Mouse (Mus musculus) embryonic facial prominence, embryonic 12.5 days (tissue): Measurements from ENCODE around the gene Rfc4. TPM values are rescaled to one million over a fixed set of nuclear protein-coding genes. Genes with fewer than 3 reads are reported as not detected.
"Not testable (repeated sequence)": the region's sequence is repeated elsewhere in the genome, so short reads cannot be mapped to it uniquely, and the experiment has no call there.

ENCODE experiments used
- ATAC-seq: fragments of 200-750 bp; cut with Nextera tagmentation; 2 replicates; pipeline ENCODE4 v1.8.0; 2017; ENCODE audit not compliant: insufficient number of reproducible peaks, insufficient read depth, low FRiP score, low TSS enrichment
- H3K27ac ChIP-seq: fragments of 300-500 bp; sonication (generic); 2 replicates; pipeline ENCODE4 v1.5.1; 2016; ENCODE audit warnings: mild to moderate bottlenecking
- H3K27me3 ChIP-seq: fragments of 300-500 bp; sonication (generic); 2 replicates; pipeline ENCODE4 v1.6.1; 2016; ENCODE audit warnings: mild to moderate bottlenecking, moderate library complexity
- H3K36me3 ChIP-seq: fragments of 300-500 bp; sonication (generic); 2 replicates; pipeline ENCODE4 v1.6.1; 2016; ENCODE audit warnings: mild to moderate bottlenecking
- H3K4me1 ChIP-seq: fragments of 300-500 bp; sonication (generic); 2 replicates; pipeline ENCODE4 v1.6.1; 2016
- H3K4me2 ChIP-seq: fragments of 300-500 bp; sonication (generic); replicated peaks from 2 replicates; pipeline ENCODE4 v1.6.1; 2016; ENCODE audit warnings: mild to moderate bottlenecking, moderate library complexity
- H3K4me3 ChIP-seq: fragments of 300-500 bp; sonication (generic); 2 replicates; pipeline ENCODE4 v1.5.1; 2016; ENCODE audit warnings: mild to moderate bottlenecking
- H3K9ac ChIP-seq: fragments of 300-500 bp; sonication (generic); 2 replicates; pipeline ENCODE4 v1.6.1; 2016; ENCODE audit warnings: mild to moderate bottlenecking, moderate library complexity
- H3K9me3 ChIP-seq: fragments of 300-500 bp; sonication (generic); 2 replicates; pipeline ENCODE4 v1.6.1; 2016; ENCODE audit warnings: mild to moderate bottlenecking, moderate library complexity
- WGBS: fragments of 180-500 bp; shearing (Covaris S2); methylation state at CpG from one replicate; pipeline ENCODE4 v1.1.7; 2016; 5-methylcytosine and 5-hydroxymethylcytosine counted together
- polyA plus RNA-seq: library from polyadenylated mRNA; unstranded; fragments of >200 nt; fragmentation: Nextera tagmentation; extraction: Ambion mirVana; gene quantifications from 2 replicates; pipeline ENCODE4 v1.2.1, GENCODE M21; 2016

The Rfc4 gene
- polyA plus RNA-seq, 1 experiment from 2014 or later = 139 TPM

GRCm38 (mm10) chr16:23099632-23100031 is 27.9 kb downstream of the Rfc4 start:
- 4% methylated on average over 12 of the region's 12 CpGs for WGBS
- Histone ChIP-seq H3K4me1 (peaks cover 12% of the 10 kb centered on the region), H3K36me3 (no peaks in the 10 kb centered on the region), H3K27ac (no peak overlapping the region), H3K9me3 (no peaks in the 10 kb centered on the region), H3K9ac (peak overlapping the region; percentile 43; the same call in 1 of the 2 replicates), H3K4me2 (peak overlapping the region; percentile 53), H3K27me3 (0 out of 2 replicates have a peak, but pooled peaks cover 6% of the 10 kb centered on the region), H3K4me3 (peak overlapping the region; percentile 34)
- ATAC-seq = no peak

DNA sequence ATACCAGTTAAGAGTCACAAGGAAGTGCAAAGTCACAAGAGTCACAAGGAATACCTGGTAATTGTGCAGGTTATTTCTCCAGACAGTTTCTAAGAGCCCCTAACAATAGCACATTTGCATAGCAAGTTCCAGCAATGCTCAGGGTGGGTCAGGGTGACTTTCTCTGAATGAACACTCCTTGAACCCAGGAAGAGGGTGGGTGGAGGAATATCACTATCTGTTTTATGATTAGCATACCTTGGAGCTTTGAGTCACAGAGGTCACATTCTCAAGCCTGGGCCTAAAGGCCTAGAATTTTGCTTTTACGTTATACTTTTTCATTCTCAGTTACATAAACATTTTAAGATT is 29.5 kb downstream of the Rfc4 start:
- H3K9ac ChIP-seq, H3K36me3 ChIP-seq, ATAC-seq, H3K4me3 ChIP-seq, H3K27me3 ChIP-seq, H3K9me3 ChIP-seq, H3K4me2 ChIP-seq, H3K27ac ChIP-seq: not testable (repeated sequence)
- WGBS = 98% methylated on average over 1 of the region's 1 CpGs
- peaks cover 12% of the 10 kb centered on the region for H3K4me1 ChIP-seq

- not testable (repeated sequence) for H3K27me3 ChIP-seq, H3K4me2 ChIP-seq, H3K36me3 ChIP-seq, H3K9me3 ChIP-seq, H3K9ac ChIP-seq, H3K4me1 ChIP-seq, H3K27ac ChIP-seq, H3K4me3 ChIP-seq, ATAC-seq
- 83% methylated on average over 8 of the region's 8 CpGs for WGBS
These were observed 30.0 kb downstream of the Rfc4 start for GRCm38 (mm10) chr16:23097290-23098104.

GRCm38 (mm10) chr16:23096886-23097285 is 30.7 kb downstream of the Rfc4 start:
- ATAC-seq, H3K9me3 ChIP-seq, H3K9ac ChIP-seq, H3K36me3 ChIP-seq, H3K4me2 ChIP-seq, H3K27ac ChIP-seq, H3K4me3 ChIP-seq, H3K4me1 ChIP-seq, H3K27me3 ChIP-seq: not testable (repeated sequence)
- WGBS = 68% methylated on average over 1 of the region's 1 CpGs

DNA sequence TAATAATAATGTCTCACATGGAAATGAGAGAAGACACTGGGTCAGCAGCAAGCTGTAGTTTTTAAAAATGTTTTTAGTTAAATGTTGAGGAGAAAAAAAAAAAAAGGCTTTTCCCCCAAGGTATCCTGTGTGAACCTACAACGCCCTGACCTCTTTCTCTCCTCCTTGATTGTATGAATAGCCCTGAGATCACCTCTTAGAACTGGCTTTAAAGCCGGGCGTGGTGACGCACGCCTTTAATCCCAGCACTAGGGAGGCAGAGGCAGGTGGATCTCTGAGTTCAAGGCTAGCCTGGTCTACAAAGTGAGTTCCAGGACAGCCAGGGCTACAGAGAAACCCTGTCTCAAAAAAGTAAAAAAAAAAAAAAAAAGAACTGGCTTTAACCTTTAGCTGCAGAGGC is 32.0 kb downstream of the Rfc4 start:
- H3K4me3 ChIP-seq, H3K36me3 ChIP-seq, H3K4me2 ChIP-seq, ATAC-seq, H3K27me3 ChIP-seq, H3K9ac ChIP-seq, H3K27ac ChIP-seq, H3K4me1 ChIP-seq, H3K9me3 ChIP-seq: not testable (repeated sequence)
- WGBS = 94% methylated on average over 5 of the region's 5 CpGs

DNA sequence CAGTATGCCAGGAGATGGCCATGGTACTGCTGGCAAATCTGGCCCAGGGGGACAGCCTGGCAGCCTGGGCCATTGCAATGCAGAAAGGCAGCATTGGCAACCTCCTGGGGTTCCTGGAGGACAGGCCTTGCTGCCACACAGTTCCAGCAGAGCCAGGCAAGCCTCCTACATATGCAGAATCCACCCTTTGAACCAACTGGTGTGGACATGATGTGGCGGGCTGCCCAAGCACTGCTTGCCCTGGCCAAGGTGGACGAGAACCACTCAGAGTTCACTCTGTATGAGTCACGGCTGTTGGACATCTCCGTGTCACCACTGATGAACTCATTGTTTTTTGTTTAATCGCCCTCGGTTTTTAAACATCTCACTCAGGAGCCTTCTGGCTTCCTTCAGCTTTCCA is 33.4 kb downstream of the Rfc4 start:
- no peak for ATAC-seq
- Histone ChIP-seq H3K4me2 (no peak overlapping the region), H3K9ac (no peak overlapping the region), H3K4me3 (no peak overlapping the region), H3K9me3 (no peaks in the 10 kb centered on the region), H3K27ac (no peak overlapping the region), H3K4me1 (no peaks in the 10 kb centered on the region), H3K36me3 (no peaks in the 10 kb centered on the region), H3K27me3 (no peaks in the 10 kb centered on the region)
- WGBS = 92% methylated on average over 6 of the region's 6 CpGs

DNA sequence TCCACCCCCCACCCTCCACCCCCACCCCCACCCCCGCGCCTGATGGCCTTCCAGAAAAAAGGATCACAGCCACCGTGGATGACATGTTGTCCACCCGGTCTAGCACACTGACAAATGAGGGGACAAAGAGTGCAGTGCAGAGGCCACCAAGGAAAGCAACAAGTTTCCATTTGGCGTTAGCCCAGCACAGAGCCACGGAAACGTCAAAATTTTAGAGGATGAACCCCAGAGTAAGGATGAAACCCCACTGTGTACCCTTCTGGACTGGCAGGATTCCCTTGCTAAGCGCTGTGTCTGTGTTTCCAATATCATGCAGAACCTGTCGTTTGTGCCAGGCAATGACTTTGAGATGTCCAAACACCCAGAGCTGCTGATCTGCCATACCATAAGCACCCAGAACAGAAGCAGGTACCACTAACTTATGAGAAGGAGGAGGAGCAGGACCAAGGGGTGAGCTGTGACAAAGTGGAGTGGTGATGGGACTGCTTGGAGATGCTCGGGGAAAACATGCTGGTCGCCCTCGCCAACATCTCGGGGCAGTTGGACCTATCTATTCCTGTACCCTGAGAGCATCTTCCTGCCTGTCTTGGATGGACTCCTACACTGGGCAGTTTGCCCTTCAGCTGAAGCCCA is 34.1 kb downstream of the Rfc4 start:
- H3K9ac ChIP-seq = no peak overlapping the region
- no peak overlapping the region for H3K4me3 ChIP-seq
- no peaks in the 10 kb centered on the region for H3K36me3 ChIP-seq
- H3K27me3 ChIP-seq = no peaks in the 10 kb centered on the region
- WGBS = 78% methylated on average over 13 of the region's 13 CpGs
- H3K4me2 ChIP-seq = no peak overlapping the region
- ATAC-seq = no peak
- H3K4me1 ChIP-seq = no peaks in the 10 kb centered on the region
- no peak overlapping the region for H3K27ac ChIP-seq
- H3K9me3 ChIP-seq = no peaks in the 10 kb centered on the region

- not testable (repeated sequence) for H3K27ac ChIP-seq, H3K4me1 ChIP-seq, ATAC-seq, H3K9me3 ChIP-seq, H3K4me3 ChIP-seq, H3K4me2 ChIP-seq, H3K36me3 ChIP-seq, H3K9ac ChIP-seq, H3K27me3 ChIP-seq
These were observed 36.2 kb downstream of the Rfc4 start for GRCm38 (mm10) chr16:23091345-23091744.

DNA sequence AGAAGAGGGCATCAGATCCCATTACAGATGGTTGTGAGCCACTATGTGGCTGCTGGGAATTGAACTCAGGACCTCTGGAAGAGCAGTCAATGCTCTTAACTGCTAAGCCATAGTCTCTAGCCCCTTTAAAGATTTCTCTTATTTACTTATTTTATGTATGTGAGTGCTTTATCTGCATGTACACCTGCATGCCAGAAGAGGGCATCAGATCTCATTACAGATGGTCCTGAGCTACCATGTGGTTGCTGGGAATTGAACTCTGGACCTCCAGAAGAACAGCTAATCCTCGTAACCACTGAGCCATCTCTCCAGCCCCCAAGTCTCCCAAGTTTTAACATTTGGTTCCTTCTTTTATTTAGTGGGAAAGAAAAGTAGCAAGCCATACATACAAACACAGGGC is 39.0 kb downstream of the Rfc4 start:
- not testable (repeated sequence) for ATAC-seq, H3K27me3 ChIP-seq, H3K36me3 ChIP-seq, H3K9me3 ChIP-seq, H3K4me3 ChIP-seq, H3K4me2 ChIP-seq, H3K4me1 ChIP-seq, H3K27ac ChIP-seq, H3K9ac ChIP-seq
- 91% methylated on average over 1 of the region's 1 CpGs for WGBS

DNA sequence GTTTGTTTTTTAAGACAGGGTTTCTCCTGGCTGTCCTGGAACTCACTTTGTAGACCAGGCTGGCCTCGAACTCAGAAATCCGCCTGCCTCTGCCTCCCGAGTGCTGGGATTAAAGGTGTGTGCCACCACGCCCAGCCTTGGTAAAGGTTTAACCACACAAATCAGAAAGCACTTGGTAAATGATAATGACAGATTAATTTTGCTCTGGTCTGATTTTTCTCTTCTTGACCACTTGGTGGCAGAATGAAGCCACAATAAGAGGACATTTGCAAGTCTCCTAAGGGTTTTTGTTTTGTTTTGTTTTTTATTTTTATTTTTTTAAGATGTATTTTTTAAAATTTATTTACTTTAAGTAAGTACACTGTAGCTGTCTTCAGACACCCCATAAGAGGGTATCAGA is 39.8 kb downstream of the Rfc4 start:
- not testable (repeated sequence) for H3K4me2 ChIP-seq, H3K9ac ChIP-seq, H3K27ac ChIP-seq, H3K27me3 ChIP-seq, H3K36me3 ChIP-seq, H3K4me3 ChIP-seq, H3K4me1 ChIP-seq, H3K9me3 ChIP-seq, ATAC-seq
- WGBS = 56% methylated on average over 4 of the region's 4 CpGs

- H3K4me1 ChIP-seq, H3K27ac ChIP-seq, ATAC-seq, H3K9me3 ChIP-seq, H3K9ac ChIP-seq, H3K27me3 ChIP-seq, H3K36me3 ChIP-seq, H3K4me2 ChIP-seq, H3K4me3 ChIP-seq: not testable (repeated sequence)
- WGBS = 82% methylated on average over 8 of the region's 8 CpGs
These were observed 40.4 kb downstream of the Rfc4 start for GRCm38 (mm10) chr16:23087159-23087558.

DNA sequence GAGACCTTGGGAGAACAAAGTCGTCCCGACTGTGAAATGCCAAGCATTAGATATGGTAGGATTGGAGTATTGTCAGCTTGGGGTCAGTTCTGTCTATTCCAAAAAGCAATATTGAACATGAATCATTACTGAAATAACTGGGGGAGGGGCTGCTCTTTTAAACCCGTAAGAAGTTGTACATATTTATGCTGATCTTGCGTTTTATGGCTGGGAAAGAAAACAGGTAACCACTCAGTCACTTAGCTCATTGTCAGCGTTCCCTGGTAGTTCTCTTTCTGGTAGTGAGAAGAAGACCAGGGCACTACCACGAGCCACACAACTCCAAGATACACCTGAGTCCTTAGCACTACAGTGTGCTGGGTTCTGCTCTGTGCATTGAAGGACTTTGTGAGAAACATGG is 50.0 kb downstream of the Rfc4 start:
- H3K36me3 ChIP-seq, ATAC-seq, H3K27ac ChIP-seq, H3K4me2 ChIP-seq, H3K27me3 ChIP-seq, H3K4me3 ChIP-seq, H3K9me3 ChIP-seq, H3K4me1 ChIP-seq, H3K9ac ChIP-seq: not testable (repeated sequence)
- 80% methylated on average over 6 of the region's 6 CpGs for WGBS
